Mouse (Mus musculus) hindbrain, embryonic 16.5 days (tissue): Measurements from ENCODE around the gene C4b. TPM values are rescaled to one million over a fixed set of nuclear protein-coding genes. Genes with fewer than 3 reads are reported as not detected.

ENCODE experiments used
- microRNA-seq: library from miRNA; unstranded; fragments of <30 nt; microRNA quantifications from one replicate; pipeline ENCODE4, GENCODE M21; 2017
- polyA plus RNA-seq: library from polyadenylated mRNA; unstranded; fragments of >200 nt; fragmentation: Nextera tagmentation; extraction: Ambion mirVana; gene quantifications from 2 replicates; pipeline ENCODE4 v1.2.1, GENCODE M21; 2015

The C4b gene
- polyA plus RNA-seq, 1 experiment from 2014 or later = 0.25 TPM

Small RNA genes lying within 50 kb of the gene (microRNA-seq; reads per million reads assigned to microRNA genes)
- gene Gm27471 = not detected

Other genes starting within 250 kb of the C4b start
- not detected in 2 replicates for gene Btnl6, start 226.5 kb downstream of the C4b start, polyA plus RNA-seq
- 6.1 and 6.4 TPM in 2 replicates for gene Notch4, start 179.6 kb downstream of the C4b start, polyA plus RNA-seq
- 3.4 and 4.9 TPM in 2 replicates for gene Gpsm3, start 154.1 kb downstream of the C4b start, polyA plus RNA-seq
- gene Pbx2, start 152.6 kb downstream of the C4b start, polyA plus RNA-seq = 7.3 and 8.3 TPM in 2 replicates
- 1.3 and 1.6 TPM in 2 replicates for gene Ager, start 146.0 kb downstream of the C4b start, polyA plus RNA-seq
- 281 and 296 TPM in 2 replicates for gene Rnf5, start 140.2 kb downstream of the C4b start, polyA plus RNA-seq
- gene Agpat1, start 139.6 kb downstream of the C4b start, polyA plus RNA-seq = 122 and 128 TPM in 2 replicates
- gene Egfl8, start 127.9 kb downstream of the C4b start, polyA plus RNA-seq = 8.3 and 9.5 TPM in 2 replicates
- 19.9 and 23.5 TPM in 2 replicates for gene Ppt2, start 115.4 kb downstream of the C4b start, polyA plus RNA-seq
- gene Prrt1, start 114.3 kb downstream of the C4b start, polyA plus RNA-seq = 6.8 and 8.1 TPM in 2 replicates
- gene Fkbpl, start 99.1 kb downstream of the C4b start, polyA plus RNA-seq = 13.5 and 17.0 TPM in 2 replicates
- 110 and 121 TPM in 2 replicates for gene Atf6b, start 96.7 kb downstream of the C4b start, polyA plus RNA-seq
- 0.30 and 0.34 TPM in 2 replicates for gene Tnxb, start 73.3 kb downstream of the C4b start, polyA plus RNA-seq
- not detected in 2 replicates for gene Cyp21a1, start 60.7 kb upstream of the C4b start, polyA plus RNA-seq
- gene Stk19, start 93.1 kb upstream of the C4b start, polyA plus RNA-seq = 41.2 and 43.1 TPM in 2 replicates
- 68.4 and 68.9 TPM in 2 replicates for gene Dxo, start 93.1 kb upstream of the C4b start, polyA plus RNA-seq
- gene Skiv2l, start 106.3 kb upstream of the C4b start, polyA plus RNA-seq = 57.1 and 62.6 TPM in 2 replicates
- gene Nelfe, start 106.5 kb upstream of the C4b start, polyA plus RNA-seq = 78.9 and 83.3 TPM in 2 replicates
- gene Cfb, start 118.6 kb upstream of the C4b start, polyA plus RNA-seq = 1.6 and 2.1 TPM in 2 replicates
- gene Zbtb12, start 135.6 kb upstream of the C4b start, polyA plus RNA-seq = 9.2 and 9.6 TPM in 2 replicates
- gene Gm20547, start 138.2 kb upstream of the C4b start, polyA plus RNA-seq = not detected in 2 replicates
- 1.8 and 2.8 TPM in 2 replicates for gene C2, start 154.4 kb upstream of the C4b start, polyA plus RNA-seq
- gene Ehmt2, start 154.6 kb upstream of the C4b start, polyA plus RNA-seq = 81.9 and 95.3 TPM in 2 replicates
- gene Slc44a4, start 170.6 kb upstream of the C4b start, polyA plus RNA-seq = 0.21 TPM in 1 of 2 replicates, not detected in the other
- gene Neu1, start 187.4 kb upstream of the C4b start, polyA plus RNA-seq = 41.7 and 42.1 TPM in 2 replicates
- 0.45 and 0.74 TPM in 2 replicates for gene Hspa1b, start 215.4 kb upstream of the C4b start, polyA plus RNA-seq
- gene Gm20481, start 226.0 kb upstream of the C4b start, polyA plus RNA-seq = not detected in 2 replicates
- gene Hspa1a, start 228.3 kb upstream of the C4b start, polyA plus RNA-seq = 15.3 and 18.1 TPM in 2 replicates
- gene Hspa1l, start 228.8 kb upstream of the C4b start, polyA plus RNA-seq = 1.4 and 1.6 TPM in 2 replicates
- 106 and 113 TPM in 2 replicates for gene Lsm2, start 238.0 kb upstream of the C4b start, polyA plus RNA-seq